Mouse (Mus musculus): ENCODE results near the gene Siglech.

DNA sequence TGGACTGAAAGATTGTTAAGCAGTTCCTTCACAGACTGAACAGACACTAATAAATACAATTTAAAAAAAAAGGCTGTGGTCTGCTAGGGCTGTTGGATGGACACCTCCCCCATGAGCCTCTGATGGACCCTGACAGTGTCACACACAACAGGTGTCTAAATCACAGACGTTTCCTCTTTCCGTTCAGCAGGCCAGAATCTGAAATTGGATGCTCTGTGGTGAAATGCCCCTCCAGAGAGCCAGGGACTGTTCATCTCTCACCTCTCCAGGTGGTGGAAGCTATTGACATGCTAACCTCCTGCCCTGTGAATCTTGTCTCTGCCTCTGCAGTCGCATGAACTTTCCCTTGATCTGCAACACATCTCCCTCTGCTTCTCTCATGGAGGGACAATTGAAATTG lies 14.5 kb downstream of the Siglech start:
- no peak for TF ChIP-seq CTCF (IDR thresholded peaks at IDR 0.05; ENCODE audit: low read depth)
- no peak for TF ChIP-seq EP300 (optimal IDR thresholded peaks at IDR 0.05)
